Mouse (Mus musculus) forebrain, embryonic 15.5 days (tissue): ENCODE data around the gene Ccng2. TPM values are rescaled to one million over a fixed set of nuclear protein-coding genes. Genes with fewer than 3 reads are reported as not detected.
A peak's percentile ranks its signal among the peaks of the same experiment; 100 is the strongest.

Experiments
- ATAC-seq: fragments of 200-750 bp; cut with Nextera tagmentation; replicated peaks from 2 replicates; pipeline ENCODE4 v1.8.0; 2017; ENCODE audit warnings: mild to moderate bottlenecking, moderate TSS enrichment, moderate library complexity
- H3K27ac ChIP-seq: fragments of 300-500 bp; sonication (generic); replicated peaks from 2 replicates; pipeline ENCODE4 v1.5.1; 2015; ENCODE audit warnings: mild to moderate bottlenecking, inconsistent platforms
- H3K27me3 ChIP-seq: fragments of 300-500 bp; sonication (generic); 2 replicates; pipeline ENCODE4 v1.6.1; 2015; ENCODE audit warnings: inconsistent platforms
- H3K36me3 ChIP-seq: fragments of 300-500 bp; sonication (generic); 2 replicates; pipeline ENCODE4 v1.6.1; 2015; ENCODE audit warnings: mild to moderate bottlenecking, inconsistent platforms
- H3K4me1 ChIP-seq: fragments of 300-500 bp; sonication (generic); 2 replicates; pipeline ENCODE4 v1.6.1; 2015; ENCODE audit warnings: inconsistent platforms
- H3K4me2 ChIP-seq: fragments of 300-500 bp; sonication (generic); replicated peaks from 2 replicates; pipeline ENCODE4 v1.6.1; 2015; ENCODE audit warnings: mild to moderate bottlenecking, inconsistent platforms
- H3K4me3 ChIP-seq: fragments of 300-500 bp; sonication (generic); 2 replicates; pipeline ENCODE4 v1.5.1; 2015; ENCODE audit warnings: mild to moderate bottlenecking, inconsistent platforms
- H3K9ac ChIP-seq: fragments of 300-500 bp; sonication (generic); replicated peaks from 2 replicates; pipeline ENCODE4 v1.6.1; 2015; ENCODE audit warnings: mild to moderate bottlenecking, inconsistent platforms
- H3K9me3 ChIP-seq: fragments of 300-500 bp; sonication (generic); 2 replicates; pipeline ENCODE4 v1.6.1; 2016; ENCODE audit warnings: inconsistent platforms
- WGBS: fragments of 180-500 bp; shearing (Covaris S2); methylation state at CpG from one replicate; pipeline ENCODE4 v1.1.7; 2015; ENCODE audit warnings: mixed read lengths; 5-methylcytosine and 5-hydroxymethylcytosine counted together
- polyA plus RNA-seq: library from polyadenylated mRNA; unstranded; fragments of >200 nt; fragmentation: Nextera tagmentation; extraction: Ambion mirVana; gene quantifications from 2 replicates; pipeline ENCODE4 v1.2.1, GENCODE M21; 2015

The Ccng2 gene
- polyA plus RNA-seq = 177 and 187 TPM in 2 replicates

- peak within 1 kb of the TSS; percentile 98 for H3K9ac ChIP-seq
- no peaks in the 10 kb centered on the region for H3K9me3 ChIP-seq
- H3K36me3 ChIP-seq = peaks cover 19% of the 10 kb centered on the region
- peak within 1 kb of the TSS; percentile 84 for H3K4me3 ChIP-seq
- peak within 1 kb of the TSS; percentile 97 for H3K27ac ChIP-seq
- peak; percentile 96 for ATAC-seq
- peaks cover 22% of the 10 kb centered on the region for H3K4me1 ChIP-seq
- WGBS = under 1% methylated on average over 54 of the region's 54 CpGs
- no peaks in the 10 kb centered on the region for H3K27me3 ChIP-seq
- peak within 1 kb of the TSS; percentile 58 for H3K4me2 ChIP-seq
Measured at GRCm38 (mm10) chr5:93266883-93267704, at the start of gene Ccng2. Gene Ccng2, plus strand, starts transcription at chr5:93267257.

GRCm38 (mm10) chr5:93218375-93218774 lies 48.7 kb upstream of the Ccng2 start:
- no peaks in the 10 kb centered on the region for H3K4me1 ChIP-seq
- H3K4me3 ChIP-seq = no peak overlapping the region
- no peaks in the 10 kb centered on the region for H3K27me3 ChIP-seq
- no peaks in the 10 kb centered on the region for H3K9me3 ChIP-seq
- H3K27ac ChIP-seq = no peak overlapping the region
- ATAC-seq = no peak
- no peak overlapping the region for H3K4me2 ChIP-seq
- H3K9ac ChIP-seq = no peak overlapping the region
- WGBS = 87% methylated on average over 3 of the region's 3 CpGs
- H3K36me3 ChIP-seq = no peaks in the 10 kb centered on the region

GRCm38 (mm10) chr5:93221661-93222060 lies 45.4 kb upstream of the Ccng2 start:
- H3K27ac ChIP-seq = no peak overlapping the region
- no peak for ATAC-seq

GRCm38 (mm10) chr5:93224549-93224948 lies 42.5 kb upstream of the Ccng2 start:
- Histone ChIP-seq H3K4me1 (no peaks in the 10 kb centered on the region), H3K9me3 (no peaks in the 10 kb centered on the region), H3K27me3 (no peaks in the 10 kb centered on the region), H3K9ac (no peak overlapping the region), H3K36me3 (no peaks in the 10 kb centered on the region), H3K27ac (no peak overlapping the region), H3K4me2 (no peak overlapping the region), H3K4me3 (no peak overlapping the region)
- WGBS = 86% methylated on average over 2 of the region's 2 CpGs
- no peak for ATAC-seq

More at GRCm38 (mm10) chr5:93221661-93222060, 45.4 kb upstream of the Ccng2 start:
- 60% methylated on average over 3 of the region's 3 CpGs for WGBS
- H3K9me3 ChIP-seq = no peaks in the 10 kb centered on the region
- no peaks in the 10 kb centered on the region for H3K27me3 ChIP-seq
- no peak overlapping the region for H3K9ac ChIP-seq
- H3K36me3 ChIP-seq = no peaks in the 10 kb centered on the region
- no peaks in the 10 kb centered on the region for H3K4me1 ChIP-seq
- no peak overlapping the region for H3K4me3 ChIP-seq
- no peak overlapping the region for H3K4me2 ChIP-seq

- no peak overlapping the region for H3K27ac ChIP-seq
- H3K9ac ChIP-seq = no peak overlapping the region
- no peaks in the 10 kb centered on the region for H3K36me3 ChIP-seq
- H3K4me1 ChIP-seq = no peaks in the 10 kb centered on the region
- 93% methylated on average over 3 of the region's 3 CpGs for WGBS
- ATAC-seq = no peak
- H3K27me3 ChIP-seq = no peaks in the 10 kb centered on the region
- H3K4me2 ChIP-seq = no peak overlapping the region
- H3K4me3 ChIP-seq = no peak overlapping the region
- H3K9me3 ChIP-seq = no peaks in the 10 kb centered on the region
Measured at GRCm38 (mm10) chr5:93227157-93227556, 39.9 kb upstream of the Ccng2 start.

- no peak overlapping the region for H3K9ac ChIP-seq
- 84% methylated on average over 2 of the region's 2 CpGs for WGBS
- H3K9me3 ChIP-seq = no peaks in the 10 kb centered on the region
- no peaks in the 10 kb centered on the region for H3K27me3 ChIP-seq
- H3K4me2 ChIP-seq = no peak overlapping the region
- no peak for ATAC-seq
- H3K4me1 ChIP-seq = peaks cover 9% of the 10 kb centered on the region; the same call in 1 of the 2 replicates
- no peak overlapping the region for H3K4me3 ChIP-seq
- no peak overlapping the region for H3K27ac ChIP-seq
- no peaks in the 10 kb centered on the region for H3K36me3 ChIP-seq
Measured at GRCm38 (mm10) chr5:93229527-93229926, 37.5 kb upstream of the Ccng2 start.

- Histone ChIP-seq H3K4me1 (peaks cover 15% of the 10 kb centered on the region), H3K4me2 (no peak overlapping the region), H3K9ac (no peak overlapping the region), H3K36me3 (no peaks in the 10 kb centered on the region), H3K27me3 (no peaks in the 10 kb centered on the region), H3K9me3 (no peaks in the 10 kb centered on the region), H3K27ac (no peak overlapping the region), H3K4me3 (no peak overlapping the region)
- 80% methylated on average over 3 of the region's 3 CpGs for WGBS
- no peak for ATAC-seq
Measured at GRCm38 (mm10) chr5:93231721-93232120, 35.3 kb upstream of the Ccng2 start.

GRCm38 (mm10) chr5:93232838-93233237 lies 34.2 kb upstream of the Ccng2 start:
- ATAC-seq = no peak
- Histone ChIP-seq H3K4me1 (peaks cover 15% of the 10 kb centered on the region), H3K27ac (no peak overlapping the region), H3K36me3 (no peaks in the 10 kb centered on the region), H3K9me3 (no peaks in the 10 kb centered on the region), H3K27me3 (no peaks in the 10 kb centered on the region), H3K4me3 (no peak overlapping the region), H3K9ac (no peak overlapping the region), H3K4me2 (no peak overlapping the region)
- 93% methylated on average over 2 of the region's 2 CpGs for WGBS

- Histone ChIP-seq H3K36me3 (no peaks in the 10 kb centered on the region), H3K4me1 (peaks cover 15% of the 10 kb centered on the region), H3K27me3 (no peaks in the 10 kb centered on the region), H3K9ac (no peak overlapping the region), H3K4me3 (no peak overlapping the region), H3K9me3 (no peaks in the 10 kb centered on the region), H3K27ac (peak overlapping the region; percentile 19; the same call in 1 of the 2 replicates), H3K4me2 (no peak overlapping the region)
- 47% methylated on average over 4 of the region's 4 CpGs for WGBS
- ATAC-seq = no peak
Measured at GRCm38 (mm10) chr5:93234130-93234529, 32.9 kb upstream of the Ccng2 start.

GRCm38 (mm10) chr5:93234605-93235004 lies 32.5 kb upstream of the Ccng2 start:
- ATAC-seq = no peak
- H3K9me3 ChIP-seq = no peaks in the 10 kb centered on the region
- WGBS = 91% methylated on average over 2 of the region's 2 CpGs

GRCm38 (mm10) chr5:93235888-93236287 lies 31.2 kb upstream of the Ccng2 start:
- H3K4me2 ChIP-seq = no peak overlapping the region
- H3K36me3 ChIP-seq = no peaks in the 10 kb centered on the region
- H3K9me3 ChIP-seq = no peaks in the 10 kb centered on the region
- no peak overlapping the region for H3K9ac ChIP-seq
- H3K27ac ChIP-seq = no peak overlapping the region
- H3K4me1 ChIP-seq = peaks cover 15% of the 10 kb centered on the region
- H3K4me3 ChIP-seq = no peak overlapping the region
- no peak for ATAC-seq
- 58% methylated on average over 3 of the region's 3 CpGs for WGBS
- H3K27me3 ChIP-seq = no peaks in the 10 kb centered on the region

More at GRCm38 (mm10) chr5:93234605-93235004, 32.5 kb upstream of the Ccng2 start:
- no peak overlapping the region for H3K4me2 ChIP-seq
- H3K27ac ChIP-seq = 0 out of 2 replicates have a peak overlapping the region, but pooled peaks have one; percentile 19
- no peaks in the 10 kb centered on the region for H3K36me3 ChIP-seq
- no peak overlapping the region for H3K4me3 ChIP-seq
- no peaks in the 10 kb centered on the region for H3K27me3 ChIP-seq
- peaks cover 15% of the 10 kb centered on the region for H3K4me1 ChIP-seq
- H3K9ac ChIP-seq = no peak overlapping the region

GRCm38 (mm10) chr5:93236541-93236940 lies 30.5 kb upstream of the Ccng2 start:
- H3K4me2 ChIP-seq = no peak overlapping the region
- no peaks in the 10 kb centered on the region for H3K27me3 ChIP-seq
- H3K4me1 ChIP-seq = peaks cover 15% of the 10 kb centered on the region
- no peaks in the 10 kb centered on the region for H3K36me3 ChIP-seq
- no peak for ATAC-seq
- H3K9ac ChIP-seq = no peak overlapping the region
- WGBS = 86% methylated on average over 4 of the region's 4 CpGs
- no peak overlapping the region for H3K4me3 ChIP-seq
- H3K27ac ChIP-seq = no peak overlapping the region
- H3K9me3 ChIP-seq = no peaks in the 10 kb centered on the region
